Mouse (Mus musculus): ENCODE data around the gene Hoxd3. TPM values are rescaled to one million over a fixed set of nuclear protein-coding genes. Genes with fewer than 3 reads are reported as not detected.
A peak's percentile ranks its signal among the peaks of the same experiment; 100 is the strongest.

The Hoxd3 gene
- polyA plus RNA-seq, 1 experiment from 2014 or later, result 2.9 TPM

DNA sequence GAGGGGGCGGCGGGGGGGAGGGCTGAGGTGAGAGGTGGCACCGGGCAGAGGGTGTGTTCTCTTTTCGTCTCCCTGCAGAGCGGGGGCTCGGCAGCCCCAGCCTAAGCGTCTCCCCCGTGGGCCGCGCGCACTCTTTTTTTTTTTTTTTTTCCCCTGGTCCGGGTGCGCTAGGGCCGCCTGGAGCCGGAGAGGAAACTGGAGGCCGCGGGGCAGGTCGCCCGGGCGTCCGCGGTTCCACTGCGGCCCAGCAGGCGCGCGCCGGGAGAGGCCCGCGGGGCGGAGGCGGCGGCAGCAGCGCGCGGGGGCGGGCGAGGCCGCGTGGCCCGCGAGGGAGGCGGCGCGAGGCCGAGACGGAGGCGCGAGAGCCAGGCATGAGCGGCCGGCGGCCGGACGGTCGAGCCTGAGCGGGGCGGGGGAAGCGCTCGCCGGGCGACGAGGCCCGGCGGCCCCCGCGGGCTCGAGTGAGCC lies 6.7 kb upstream of the Hoxd3 start:
- Histone ChIP-seq H3K4me3 (ENCODE audit: low read depth, low read length) (peak overlapping the region; percentile 33), H3K27ac (replicated peaks; ENCODE audit: low read depth, low read length) (no peak overlapping the region), H3K9ac (replicated peaks; ENCODE audit: low read length) (peak overlapping the region; percentile 32; the same call in 1 of the 2 replicates), H3K27me3 (ENCODE audit: control insufficient read depth, insufficient read depth, low read length) (peaks cover 83% of the 10 kb centered on the region), H3K9me3 (replicated peaks; ENCODE audit: control insufficient read depth, low read length) (no peaks in the 10 kb centered on the region), H3K4me1 (ENCODE audit: control insufficient read depth, insufficient read depth, low read length) (peaks cover 14% of the 10 kb centered on the region), H3K4me2 (ENCODE audit: low read depth, low read length) (peak overlapping the region; percentile 79), H3K36me3 (replicated peaks; ENCODE audit: control insufficient read depth, insufficient read depth, low read depth, low read length) (no peaks in the 10 kb centered on the region)
- DNase-seq (ENCODE audit: low spot score), result no peak
- no peak for ATAC-seq (replicated peaks; ENCODE audit: insufficient number of reproducible peaks, low FRiP score, low TSS enrichment, low read depth)
- under 1% methylated on average over 36 of the region's 66 CpGs for WGBS

- peaks cover 83% of the 10 kb centered on the region for H3K27me3 ChIP-seq (ENCODE audit: control insufficient read depth, insufficient read depth, low read length)
Observed at GRCm38 (mm10) chr2:74705467-74706089, 6.1 kb upstream of the Hoxd3 start.

GRCm38 (mm10) chr2:74706393-74706960 lies 5.2 kb upstream of the Hoxd3 start:
- ATAC-seq (replicated peaks; ENCODE audit: insufficient number of reproducible peaks, low FRiP score, low TSS enrichment, low read depth) (no peak), DNase-seq (ENCODE audit: low spot score) (no peak)
- no peak overlapping the region for H3K4me3 ChIP-seq (ENCODE audit: low read depth, low read length)
- 2% methylated on average over 13 of the region's 13 CpGs for WGBS
- H3K27me3 ChIP-seq (ENCODE audit: control insufficient read depth, insufficient read depth, low read length), result peaks cover 81% of the 10 kb centered on the region
- H3K36me3 ChIP-seq (replicated peaks; ENCODE audit: control insufficient read depth, insufficient read depth, low read depth, low read length), result no peaks in the 10 kb centered on the region
- H3K9ac ChIP-seq (replicated peaks; ENCODE audit: low read length), result no peak overlapping the region
- no peaks in the 10 kb centered on the region for H3K9me3 ChIP-seq (replicated peaks; ENCODE audit: control insufficient read depth, low read length)
- H3K27ac ChIP-seq (replicated peaks; ENCODE audit: low read depth, low read length), result no peak overlapping the region
- no peak overlapping the region for H3K4me2 ChIP-seq (ENCODE audit: low read depth, low read length)
- H3K4me1 ChIP-seq (ENCODE audit: control insufficient read depth, insufficient read depth, low read length), result peaks cover 14% of the 10 kb centered on the region

More at GRCm38 (mm10) chr2:74705467-74706089, 6.1 kb upstream of the Hoxd3 start:
- ATAC-seq (replicated peaks; ENCODE audit: insufficient number of reproducible peaks, low FRiP score, low TSS enrichment, low read depth) (no peak), DNase-seq (ENCODE audit: low spot score) (no peak)
- no peaks in the 10 kb centered on the region for H3K9me3 ChIP-seq (replicated peaks; ENCODE audit: control insufficient read depth, low read length)
- H3K4me2 ChIP-seq (ENCODE audit: low read depth, low read length), result peak overlapping the region; percentile 79
- H3K36me3 ChIP-seq (replicated peaks; ENCODE audit: control insufficient read depth, insufficient read depth, low read depth, low read length), result no peaks in the 10 kb centered on the region
- peaks cover 14% of the 10 kb centered on the region for H3K4me1 ChIP-seq (ENCODE audit: control insufficient read depth, insufficient read depth, low read length)
- under 1% methylated on average over 57 of the region's 85 CpGs for WGBS
- H3K27ac ChIP-seq (replicated peaks; ENCODE audit: low read depth, low read length), result no peak overlapping the region
- H3K4me3 ChIP-seq (ENCODE audit: low read depth, low read length), result peak overlapping the region; percentile 33
- H3K9ac ChIP-seq (replicated peaks; ENCODE audit: low read length), result peak overlapping the region; percentile 32; the same call in 1 of the 2 replicates

- no peak for DNase-seq (ENCODE audit: low spot score)
- H3K36me3 ChIP-seq (replicated peaks; ENCODE audit: control insufficient read depth, insufficient read depth, low read depth, low read length), result no peaks in the 10 kb centered on the region
- no peak overlapping the region for H3K4me2 ChIP-seq (ENCODE audit: low read depth, low read length)
- no peak overlapping the region for H3K4me3 ChIP-seq (ENCODE audit: low read depth, low read length)
- no peak overlapping the region for H3K27ac ChIP-seq (replicated peaks; ENCODE audit: low read depth, low read length)
- no peak for ATAC-seq (replicated peaks; ENCODE audit: insufficient number of reproducible peaks, low FRiP score, low TSS enrichment, low read depth)
- no peak overlapping the region for H3K9ac ChIP-seq (replicated peaks; ENCODE audit: low read length)
- peaks cover 16% of the 10 kb centered on the region for H3K4me1 ChIP-seq (ENCODE audit: control insufficient read depth, insufficient read depth, low read length)
- H3K9me3 ChIP-seq (replicated peaks; ENCODE audit: control insufficient read depth, low read length), result no peaks in the 10 kb centered on the region
- peaks cover 88% of the 10 kb centered on the region for H3K27me3 ChIP-seq (ENCODE audit: control insufficient read depth, insufficient read depth, low read length)
- 3% methylated on average over 7 of the region's 7 CpGs for WGBS
Observed at GRCm38 (mm10) chr2:74707599-74707998, 4.1 kb upstream of the Hoxd3 start.

DNA sequence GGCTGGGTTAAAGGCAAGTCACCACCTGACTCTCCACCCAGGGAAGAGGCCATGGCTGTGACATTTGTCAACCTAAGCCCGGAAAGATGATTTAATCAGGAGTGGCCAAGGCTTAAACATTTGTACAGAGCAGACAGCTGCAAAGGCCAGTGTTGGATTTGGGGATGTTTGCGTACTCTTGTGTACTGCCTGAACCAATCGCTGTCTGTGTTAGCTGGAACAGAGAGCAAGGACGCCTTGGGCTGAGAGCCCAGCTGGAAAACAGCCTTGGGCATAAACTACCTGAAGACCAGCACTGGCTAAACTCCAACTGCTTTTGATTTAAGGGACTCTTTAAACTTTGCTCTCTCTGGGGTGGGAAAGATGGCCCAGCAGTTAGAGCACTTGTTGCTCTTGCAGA lies 3.1 kb upstream of the Hoxd3 start:
- H3K27me3 ChIP-seq (ENCODE audit: control insufficient read depth, insufficient read depth, low read length), result peaks cover 91% of the 10 kb centered on the region

DNA sequence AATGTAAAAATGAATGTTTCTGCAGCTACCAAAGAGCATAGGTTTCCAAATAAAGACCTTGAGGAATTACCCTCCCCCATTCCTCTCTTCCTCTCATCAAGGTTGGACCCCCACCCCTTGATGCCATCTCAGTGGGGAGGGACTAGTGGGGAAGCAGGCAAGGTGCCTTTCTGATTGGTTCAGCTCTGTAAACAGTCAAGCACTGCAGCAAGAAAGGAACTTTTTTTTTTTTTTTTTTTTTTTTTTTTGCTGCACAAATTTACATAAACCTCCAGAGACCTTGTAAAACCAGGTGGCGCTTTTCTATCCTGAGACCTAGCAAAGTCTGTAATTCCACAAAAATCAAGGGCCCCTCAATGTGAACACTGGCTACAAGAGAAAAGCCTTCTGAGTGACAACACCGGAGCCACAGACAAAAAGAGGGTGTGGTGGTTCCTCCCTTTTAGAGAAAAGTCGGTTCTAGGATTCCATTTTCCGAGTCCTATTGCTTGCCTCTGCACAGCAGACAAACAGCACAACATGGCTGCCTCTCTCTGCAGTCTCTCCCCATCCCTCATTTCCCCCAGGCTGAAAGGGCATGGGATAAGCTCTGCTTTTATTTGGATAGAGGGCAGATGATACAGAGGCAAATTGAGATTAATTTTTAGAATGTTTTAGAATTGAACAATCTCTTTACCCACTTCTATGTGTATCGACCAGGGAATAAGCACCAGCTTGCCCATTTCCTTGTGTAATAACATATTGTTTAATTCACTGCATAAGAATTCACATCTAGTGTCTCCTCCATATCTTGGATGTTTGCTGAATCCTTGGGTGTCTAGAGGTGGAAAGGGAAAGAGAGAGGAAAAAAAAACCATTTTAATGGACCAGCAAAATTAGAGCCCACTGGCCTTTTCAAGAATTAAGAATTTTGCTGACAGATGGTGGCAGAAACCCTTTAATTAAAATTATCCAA lies 2.0 kb upstream of the Hoxd3 start:
- H3K4me2 ChIP-seq (ENCODE audit: low read depth, low read length), result no peak overlapping the region
- no peak for DNase-seq (ENCODE audit: low spot score)

More for the DNA sequence above, 3.1 kb upstream of the Hoxd3 start:
- Histone ChIP-seq H3K4me2 (ENCODE audit: low read depth, low read length) (no peak overlapping the region), H3K4me1 (ENCODE audit: control insufficient read depth, insufficient read depth, low read length) (peaks cover 16% of the 10 kb centered on the region), H3K9me3 (replicated peaks; ENCODE audit: control insufficient read depth, low read length) (no peaks in the 10 kb centered on the region), H3K27ac (replicated peaks; ENCODE audit: low read depth, low read length) (no peak overlapping the region), H3K9ac (replicated peaks; ENCODE audit: low read length) (no peak overlapping the region), H3K36me3 (replicated peaks; ENCODE audit: control insufficient read depth, insufficient read depth, low read depth, low read length) (no peaks in the 10 kb centered on the region), H3K4me3 (ENCODE audit: low read depth, low read length) (no peak overlapping the region)
- DNase-seq (ENCODE audit: low spot score) (no peak), ATAC-seq (replicated peaks; ENCODE audit: insufficient number of reproducible peaks, low FRiP score, low TSS enrichment, low read depth) (no peak)
- 6% methylated on average over 4 of the region's 4 CpGs for WGBS

GRCm38 (mm10) chr2:74710929-74711543 lies 691 bp upstream of the Hoxd3 start:
- Histone ChIP-seq H3K27ac (replicated peaks; ENCODE audit: low read depth, low read length) (no peak overlapping the region), H3K9me3 (replicated peaks; ENCODE audit: control insufficient read depth, low read length) (no peaks in the 10 kb centered on the region), H3K4me3 (ENCODE audit: low read depth, low read length) (no peak overlapping the region), H3K4me1 (ENCODE audit: control insufficient read depth, insufficient read depth, low read length) (0 out of 2 replicates have a peak, but pooled peaks cover 2% of the 10 kb centered on the region), H3K4me2 (ENCODE audit: low read depth, low read length) (no peak overlapping the region), H3K36me3 (replicated peaks; ENCODE audit: control insufficient read depth, insufficient read depth, low read depth, low read length) (no peaks in the 10 kb centered on the region), H3K9ac (replicated peaks; ENCODE audit: low read length) (no peak overlapping the region), H3K27me3 (ENCODE audit: control insufficient read depth, insufficient read depth, low read length) (peaks cover 84% of the 10 kb centered on the region)
- ATAC-seq (replicated peaks; ENCODE audit: insufficient number of reproducible peaks, low FRiP score, low TSS enrichment, low read depth) (no peak), DNase-seq (ENCODE audit: low spot score) (no peak)
- under 1% methylated on average over 16 of the region's 16 CpGs for WGBS

More for the DNA sequence above, 2.0 kb upstream of the Hoxd3 start:
- H3K4me3 ChIP-seq (ENCODE audit: low read depth, low read length), result no peak overlapping the region
- H3K27ac ChIP-seq (replicated peaks; ENCODE audit: low read depth, low read length), result no peak overlapping the region
- H3K9me3 ChIP-seq (replicated peaks; ENCODE audit: control insufficient read depth, low read length), result no peaks in the 10 kb centered on the region
- H3K36me3 ChIP-seq (replicated peaks; ENCODE audit: control insufficient read depth, insufficient read depth, low read depth, low read length), result no peaks in the 10 kb centered on the region
- H3K9ac ChIP-seq (replicated peaks; ENCODE audit: low read length), result no peak overlapping the region
- H3K27me3 ChIP-seq (ENCODE audit: control insufficient read depth, insufficient read depth, low read length), result peaks cover 89% of the 10 kb centered on the region
- WGBS, result 5% methylated on average over 5 of the region's 5 CpGs
- ATAC-seq (replicated peaks; ENCODE audit: insufficient number of reproducible peaks, low FRiP score, low TSS enrichment, low read depth), result no peak
- peaks cover 13% of the 10 kb centered on the region for H3K4me1 ChIP-seq (ENCODE audit: control insufficient read depth, insufficient read depth, low read length)
